Mouse (Mus musculus): ENCODE data around the gene 4430402I18Rik. TPM values are rescaled to one million over a fixed set of nuclear protein-coding genes. Genes with fewer than 3 reads are reported as not detected.

Gene 4430402I18Rik
- 1.6 and 1.9 TPM in 2 replicates for polyA plus RNA-seq (2012; rRNA removed)

DNA sequence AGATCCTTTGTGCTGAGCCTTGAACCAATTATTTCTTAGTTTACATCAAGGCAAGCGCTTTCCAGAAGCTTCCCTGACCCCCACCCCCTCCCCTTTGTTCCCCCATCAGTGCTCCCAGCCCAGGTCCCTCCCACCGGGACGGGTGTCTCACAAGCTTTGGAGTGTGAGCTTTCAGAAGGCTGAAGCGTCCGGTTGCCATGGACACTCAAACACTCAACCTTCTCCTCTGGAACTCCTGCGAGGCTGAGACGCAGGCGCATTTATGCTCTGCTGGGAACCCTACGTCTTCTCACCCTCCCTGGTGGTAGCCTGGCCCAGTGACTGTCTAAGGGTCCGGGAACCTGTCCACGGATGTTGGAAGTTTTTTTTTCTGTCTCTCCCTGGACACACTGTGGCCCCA is at the start of gene 4430402I18Rik:
4430402I18Rik (minus strand) TSS at position 149 of the 400 bp plus-strand sequence.

GRCm38 (mm10) chr19:28990194-28990589 is 22.6 kb upstream of the 4430402I18Rik start, which contains the start of gene Cdc37l1:
TSS of gene Cdc37l1 (plus strand) at chr19:28990352.

DNA sequence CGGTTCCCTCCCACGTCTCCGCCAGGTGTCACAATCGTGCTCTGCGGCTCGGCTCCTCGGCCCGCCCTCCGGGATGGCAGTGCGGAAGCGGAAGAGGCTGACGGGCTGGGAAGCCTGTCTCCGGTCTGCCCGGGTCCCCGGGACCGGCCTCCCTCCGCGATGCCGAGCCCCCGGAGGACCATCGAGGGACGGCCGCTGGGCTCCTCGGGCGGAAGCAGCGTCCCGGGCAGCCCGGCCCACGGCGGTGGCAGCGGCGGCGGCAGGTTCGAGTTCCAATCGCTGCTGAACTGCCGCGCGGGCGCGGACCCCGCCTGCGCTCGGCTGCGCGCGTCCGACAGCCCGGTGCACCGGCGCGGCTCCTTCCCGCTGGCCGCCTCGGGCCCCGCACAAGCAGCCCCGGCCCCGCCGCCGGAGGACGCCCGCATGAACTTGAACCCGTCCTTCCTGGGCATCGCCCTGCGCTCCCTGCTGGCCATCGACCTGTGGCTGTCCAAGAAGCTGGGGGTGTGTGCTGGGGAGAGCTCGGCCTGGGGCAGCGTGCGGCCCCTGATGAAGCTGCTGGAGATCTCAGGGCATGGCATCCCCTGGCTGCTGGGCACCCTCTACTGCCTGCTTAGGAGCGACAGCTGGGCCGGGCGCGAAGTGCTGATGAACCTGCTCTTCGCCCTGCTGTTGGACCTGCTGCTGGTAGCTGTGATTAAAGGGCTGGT is 3.6 kb downstream of the 4430402I18Rik start, which contains the start of gene Plpp6:
Plpp6 (plus strand) TSS at position 112 of the 710 bp plus-strand sequence.

Other genes with a start within 250 kb of the 4430402I18Rik start
- gene Slc1a1, start 132.8 kb downstream of the 4430402I18Rik start, polyA plus RNA-seq (2012; rRNA removed), result 42.1 and 45.5 TPM in 2 replicates
- gene Plpp6, start 3.8 kb downstream of the 4430402I18Rik start, polyA plus RNA-seq (2012; rRNA removed), result 10.6 and 11.4 TPM in 2 replicates
- gene Cdc37l1, start 22.6 kb upstream of the 4430402I18Rik start, polyA plus RNA-seq (2012; rRNA removed), result 44.5 and 47.4 TPM in 2 replicates
- gene Ak3, start 80.2 kb upstream of the 4430402I18Rik start, polyA plus RNA-seq (2012; rRNA removed), result 42.9 and 44.1 TPM in 2 replicates
- gene Rcl1, start 133.6 kb upstream of the 4430402I18Rik start, polyA plus RNA-seq (2012; rRNA removed), result 26.1 and 26.9 TPM in 2 replicates

Measured in central nervous system, embryonic 18 days (tissue).